Mouse (Mus musculus) frontal cortex, postnatal 14 days (tissue): ENCODE measurements around the gene Gucy2e.

Source experiments
- DNase-seq, 2 experiments: peaks; one replicate each; pipeline ENCODE4 v3.0.0; 2022; ENCODE audit warnings: low spot score in 2 of 2

Gene Gucy2e

GRCm38 (mm10) chr11:69174722-69175121 is 62.1 kb downstream of the Gucy2e start:
- DNase-seq: no peak

GRCm38 (mm10) chr11:69172606-69173005 is 64.2 kb downstream of the Gucy2e start:
- no peak for DNase-seq

- DNase-seq: no peak
Measured at GRCm38 (mm10) chr11:69171626-69172025, 65.2 kb downstream of the Gucy2e start.

GRCm38 (mm10) chr11:69169313-69169712 is 67.5 kb downstream of the Gucy2e start:
- DNase-seq: no peak
